In the genomic region with DNA sequence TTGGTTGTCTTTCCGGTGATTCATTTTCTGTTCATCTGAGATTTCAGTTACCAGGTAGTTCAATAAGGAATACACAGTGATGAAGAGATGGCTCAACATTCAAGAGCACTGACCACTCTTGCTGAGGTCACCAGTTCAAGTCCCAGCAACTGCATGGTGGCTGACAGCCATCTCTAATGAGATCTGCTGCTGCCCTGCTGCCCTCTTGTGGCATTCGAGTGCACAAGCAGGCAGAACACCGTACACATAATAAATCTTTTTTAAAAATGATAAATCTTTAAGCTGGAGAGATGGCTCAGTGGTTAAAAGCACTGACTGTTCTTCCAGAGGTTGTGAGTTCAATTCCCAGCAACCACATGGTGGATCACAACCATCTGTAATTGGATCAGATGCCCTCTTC, we compare ENCODE assay signal across 8 mouse cellular contexts. TPM values are rescaled to one million over a fixed set of nuclear protein-coding genes. Genes with fewer than 3 reads are reported as not detected.
DNase-seq lines count a peak whose midpoint lies in the region; ATAC-seq and TF ChIP-seq lines count a peak whose summit lies in the region.

No protein-coding gene starts in this region.

- peak; percentile 70 for TF ChIP-seq RAD21 in CH12.LX (IDR thresholded peaks at IDR 0.05; ENCODE audit: low read depth, low read length)

- no peaks in the 10 kb centered on the region for H3K79me2 ChIP-seq in CH12.LX (replicated peaks; ENCODE audit: control insufficient read depth, extremely low read depth, insufficient read depth, poor library complexity, severe bottlenecking)

- peak; percentile 63 for DNase-seq in heart, embryonic 10.5 days (ENCODE audit: low spot score)
- DNase-seq in heart, postnatal 25 days (ENCODE audit: low spot score), result no peak
- peak; percentile 54 for DNase-seq in CH12.LX (ENCODE audit: extremely low read depth)
- peak; percentile 41 for DNase-seq in lung, postnatal 0 days (ENCODE audit: low spot score)
- peak; percentile 33 to 37 for DNase-seq in thymus, postnatal 36 days
- DNase-seq in urinary bladder, postnatal 10 days (ENCODE audit: low spot score), result no peak
- no peak for DNase-seq in urinary bladder, postnatal 25 days (ENCODE audit: low spot score)

- no peak overlapping the region for H3K4me2 ChIP-seq in CH12.LX (ENCODE audit: insufficient read depth, low read depth, poor library complexity, severe bottlenecking)
- no peak overlapping the region for H3K4me2 ChIP-seq in lung, postnatal 0 days (replicated peaks; ENCODE audit: low read depth, low read length)

- H3K4me1 ChIP-seq in heart, embryonic 10.5 days, result no peaks in the 10 kb centered on the region
- no peaks in the 10 kb centered on the region for H3K4me1 ChIP-seq in CH12.LX (ENCODE audit: control insufficient read depth in 1 of 2, insufficient read depth in 2 of 2)
- no peaks in the 10 kb centered on the region for H3K4me1 ChIP-seq in lung, postnatal 0 days (ENCODE audit: insufficient read depth, low read depth, low read length)

- dilution Hi-C loops in CH12.LX (cut with MboI; ENCODE audit: extremely low pct_ligation_motif_present, extremely low pct_unique_long_range_greater_than_20kb, low sequenced_read_pairs), result no loop called here

- no peaks in the 10 kb centered on the region for H3K27me3 ChIP-seq in heart, embryonic 10.5 days (ENCODE audit: insufficient read depth, poor library complexity, severe bottlenecking)
- peaks cover 7% of the 10 kb centered on the region for H3K27me3 ChIP-seq in CH12.LX (replicated peaks)
- no peaks in the 10 kb centered on the region for H3K27me3 ChIP-seq in lung, postnatal 0 days (replicated peaks; ENCODE audit: insufficient read depth, low read length)

- H3K36me3 ChIP-seq in heart, embryonic 10.5 days, result no peaks in the 10 kb centered on the region
- peaks cover 7% of the 10 kb centered on the region in 2 experiments for H3K36me3 ChIP-seq in CH12.LX (replicated peaks in 1 of 2; ENCODE audit: control insufficient read depth in 1 of 2, insufficient read depth in 1 of 2, low read length in 1 of 2)
- H3K36me3 ChIP-seq in lung, postnatal 0 days (ENCODE audit: insufficient read depth, low read length), result no peaks in the 10 kb centered on the region

- no peak for TF ChIP-seq POLR2A in CH12.LX (IDR thresholded peaks at IDR 0.05; ENCODE audit: low read depth, low read length)

- no peak overlapping the region for H3K4me3 ChIP-seq in heart, embryonic 10.5 days
- H3K4me3 ChIP-seq in CH12.LX (replicated peaks in 1 of 3; ENCODE audit: low read depth in 2 of 3, low read length in 2 of 3, poor library complexity in 1 of 3), result no peak overlapping the region
- no peak overlapping the region for H3K4me3 ChIP-seq in lung, postnatal 0 days (ENCODE audit: low read depth, low read length)

- H3K9me3 ChIP-seq in heart, embryonic 10.5 days, result no peaks in the 10 kb centered on the region
- no peaks in the 10 kb centered on the region for H3K9me3 ChIP-seq in CH12.LX (replicated peaks; ENCODE audit: low read length)
- no peaks in the 10 kb centered on the region for H3K9me3 ChIP-seq in lung, postnatal 0 days (ENCODE audit: low read length)

- no peak overlapping the region for H3K27ac ChIP-seq in heart, embryonic 10.5 days
- H3K27ac ChIP-seq in CH12.LX (ENCODE audit: insufficient read depth, low read depth), result no peak overlapping the region
- H3K27ac ChIP-seq in lung, postnatal 0 days (ENCODE audit: low read length), result no peak overlapping the region

- intact Hi-C loops in heart, postnatal 25 days (cut with DNase I), result no loop called here

- no peak for TF ChIP-seq EP300 in CH12.LX (IDR thresholded peaks at IDR 0.05; ENCODE audit: low read length)
- no peak for TF ChIP-seq EP300 in lung, postnatal 0 days (IDR thresholded peaks at IDR 0.05)

- in situ Hi-C loops in CH12.LX (cut with MboI; ENCODE audit: low pct_ligation_motif_present, low pct_unique_long_range_greater_than_20kb, low sequenced_read_pairs), result no loop called here

- TF ChIP-seq CTCF in CH12.LX (conservative IDR thresholded peaks at IDR 0.05 in 1 of 2, IDR thresholded peaks at IDR 0.05 in 1 of 2; ENCODE audit: low read depth in 2 of 2, low read length in 2 of 2), result peak; percentile 60 to 80
- TF ChIP-seq CTCF in lung, postnatal 0 days (IDR thresholded peaks at IDR 0.05), result peak; percentile 66

- 55% methylated on average over 3 of the region's 3 CpGs for WGBS in heart, embryonic 10.5 days
- 57% methylated on average over 3 of the region's 3 CpGs for WGBS in lung, postnatal 0 days

- H3K9ac ChIP-seq in CH12.LX (ENCODE audit: insufficient read depth, low read depth), result no peak overlapping the region
- H3K9ac ChIP-seq in lung, postnatal 0 days (replicated peaks; ENCODE audit: low read depth), result no peak overlapping the region

- peak; percentile 71 for ATAC-seq in common myeloid progenitor, adult 5-6 weeks (replicated peaks; ENCODE audit: low read depth, poor library complexity, severe bottlenecking)
- no peak for ATAC-seq in lung, postnatal 0 days

TF ChIP-seq in CH12.LX, 34 proteins besides CTCF, POLR2A, EP300 and RAD21:
- TF ChIP-seq SIN3A (IDR thresholded peaks at IDR 0.05; ENCODE audit: low read length) (no peak), SMC3 (IDR thresholded peaks at IDR 0.05; ENCODE audit: low read depth, low read length) (peak; percentile 60)
TF ChIP-seq in CH12.LX: peak in this region for 1.

RNA-seq across cellular contexts. Expression of gene Mfap1b, which starts 6.6 kb away (rescaled TPM):
- polyA plus RNA-seq in heart, embryonic 10.5 days (2016; fragmentation: Nextera tagmentation; extraction: Ambion mirVana), result 45.4 and 49.3 TPM in 2 replicates
- 10 to 100 TPM; 29.1 to 30.2 TPM for total RNA-seq in heart, postnatal 25 days (2021)
- total RNA-seq in CH12.LX (2012; rRNA removed) (15.6 and 17.3 TPM in 2 replicates), CH12.LX (2014; rRNA removed) (24.3 TPM in 2 replicates)
- polyA plus RNA-seq in CH12.LX (2012; ENCODE audit: insufficient read length, low read depth), result 29.7 and 33.2 TPM in 2 replicates
- total RNA-seq in common myeloid progenitor, adult 5-6 weeks (2017), result 51.2 and 61.1 TPM in 2 replicates
- 37.7 and 37.8 TPM in 2 replicates for polyA plus RNA-seq in lung, postnatal 0 days (2015; fragmentation: Nextera tagmentation; extraction: Ambion mirVana)

RNA-seq across cellular contexts. Expression of gene Serinc4, which starts 23.9 kb away (rescaled TPM):
- polyA plus RNA-seq in heart, embryonic 10.5 days (2016; fragmentation: Nextera tagmentation; extraction: Ambion mirVana), result 0.09 and 0.20 TPM in 2 replicates
- under 1 TPM in 1 of 2 experiments, not detected in 1; 0.10 TPM for total RNA-seq in heart, postnatal 25 days (2021)
- total RNA-seq in CH12.LX (2012; rRNA removed) (0.89 and 1.0 TPM in 2 replicates), CH12.LX (2014; rRNA removed) (0.17 TPM in 1 of 2 replicates, not detected in the other)
- 0.29 and 1.2 TPM in 2 replicates for polyA plus RNA-seq in CH12.LX (2012; ENCODE audit: insufficient read length, low read depth)
- 1.4 and 1.8 TPM in 2 replicates for total RNA-seq in common myeloid progenitor, adult 5-6 weeks (2017)
- 0.15 and 0.35 TPM in 2 replicates for polyA plus RNA-seq in lung, postnatal 0 days (2015; fragmentation: Nextera tagmentation; extraction: Ambion mirVana)

RNA-seq across cellular contexts. Expression of gene Mfap1a, which starts 26.0 kb away (rescaled TPM):
- polyA plus RNA-seq in heart, embryonic 10.5 days (2016; fragmentation: Nextera tagmentation; extraction: Ambion mirVana), result 17.7 and 23.8 TPM in 2 replicates
- 10 to 100 TPM; 26.1 to 29.0 TPM for total RNA-seq in heart, postnatal 25 days (2021)
- total RNA-seq in CH12.LX (2012; rRNA removed) (14.0 and 16.8 TPM in 2 replicates), CH12.LX (2014; rRNA removed) (13.5 and 13.7 TPM in 2 replicates)
- polyA plus RNA-seq in CH12.LX (2012; ENCODE audit: insufficient read length, low read depth), result 23.7 and 27.3 TPM in 2 replicates
- 34.0 and 34.7 TPM in 2 replicates for total RNA-seq in common myeloid progenitor, adult 5-6 weeks (2017)
- 16.3 and 20.7 TPM in 2 replicates for polyA plus RNA-seq in lung, postnatal 0 days (2015; fragmentation: Nextera tagmentation; extraction: Ambion mirVana)

RNA-seq across cellular contexts. Expression of gene Wdr76, which starts 26.0 kb away (rescaled TPM):
- polyA plus RNA-seq in heart, embryonic 10.5 days (2016; fragmentation: Nextera tagmentation; extraction: Ambion mirVana), result 6.8 and 9.1 TPM in 2 replicates
- total RNA-seq in heart, postnatal 25 days (2021), result 1 to 10 TPM; 3.2 to 3.9 TPM
- total RNA-seq in CH12.LX (2012; rRNA removed), result 17.4 and 20.6 TPM in 2 replicates
- total RNA-seq in CH12.LX (2014; rRNA removed), result 28.6 and 29.9 TPM in 2 replicates
- 22.7 and 26.9 TPM in 2 replicates for polyA plus RNA-seq in CH12.LX (2012; ENCODE audit: insufficient read length, low read depth)
- total RNA-seq in common myeloid progenitor, adult 5-6 weeks (2017), result 38.6 and 42.9 TPM in 2 replicates
- 2.6 and 2.9 TPM in 2 replicates for polyA plus RNA-seq in lung, postnatal 0 days (2015; fragmentation: Nextera tagmentation; extraction: Ambion mirVana)

RNA-seq across cellular contexts. Expression of gene Hypk, which starts 27.4 kb away (rescaled TPM):
- polyA plus RNA-seq in heart, embryonic 10.5 days (2016; fragmentation: Nextera tagmentation; extraction: Ambion mirVana), result 139 and 162 TPM in 2 replicates
- total RNA-seq in heart, postnatal 25 days (2021), result 10 to 100 TPM; 22.8 to 23.1 TPM
- total RNA-seq in CH12.LX (2012; rRNA removed), result 15.4 and 23.2 TPM in 2 replicates
- 11.7 and 13.3 TPM in 2 replicates for total RNA-seq in CH12.LX (2014; rRNA removed)
- 119 and 174 TPM in 2 replicates for polyA plus RNA-seq in CH12.LX (2012; ENCODE audit: insufficient read length, low read depth)
- total RNA-seq in common myeloid progenitor, adult 5-6 weeks (2017), result 76.4 and 129 TPM in 2 replicates
- polyA plus RNA-seq in lung, postnatal 0 days (2015; fragmentation: Nextera tagmentation; extraction: Ambion mirVana), result 61.7 and 70.9 TPM in 2 replicates

Comparison
In these comparisons a context has a peak if more than half of its experiments do, and no peak if none do; other contexts are left out.
1. DNase-seq: peak in heart, embryonic 10.5 days (single experiment), CH12.LX (single experiment), lung, postnatal 0 days (single experiment) and thymus, postnatal 36 days (2 of 2); none in heart, postnatal 25 days (single experiment), urinary bladder, postnatal 10 days (single experiment) and urinary bladder, postnatal 25 days (single experiment).